Mouse (Mus musculus) adrenal gland, adult 8-10 months (tissue): ENCODE data around the gene Ror2. TPM values are rescaled to one million over a fixed set of nuclear protein-coding genes. Genes with fewer than 3 reads are reported as not detected.
A peak's percentile ranks its signal among the peaks of the same experiment; 100 is the strongest.
"Not testable (repeated sequence)": the region's sequence is repeated elsewhere in the genome, so short reads cannot be mapped to it uniquely, and the experiment has no call there.

Experiments
- DNase-seq: peaks from one replicate; pipeline ENCODE4 v3.0.0; 2022
- total RNA-seq, 4 experiments: library from RNA; stranded (reverse); gene quantifications; 2 replicates each; pipeline ENCODE4 v1.2.4; 2022

Ror2 gene
- total RNA-seq: 1 to 10 TPM; 6.0 to 9.0 (median 6.8) TPM

DNA sequence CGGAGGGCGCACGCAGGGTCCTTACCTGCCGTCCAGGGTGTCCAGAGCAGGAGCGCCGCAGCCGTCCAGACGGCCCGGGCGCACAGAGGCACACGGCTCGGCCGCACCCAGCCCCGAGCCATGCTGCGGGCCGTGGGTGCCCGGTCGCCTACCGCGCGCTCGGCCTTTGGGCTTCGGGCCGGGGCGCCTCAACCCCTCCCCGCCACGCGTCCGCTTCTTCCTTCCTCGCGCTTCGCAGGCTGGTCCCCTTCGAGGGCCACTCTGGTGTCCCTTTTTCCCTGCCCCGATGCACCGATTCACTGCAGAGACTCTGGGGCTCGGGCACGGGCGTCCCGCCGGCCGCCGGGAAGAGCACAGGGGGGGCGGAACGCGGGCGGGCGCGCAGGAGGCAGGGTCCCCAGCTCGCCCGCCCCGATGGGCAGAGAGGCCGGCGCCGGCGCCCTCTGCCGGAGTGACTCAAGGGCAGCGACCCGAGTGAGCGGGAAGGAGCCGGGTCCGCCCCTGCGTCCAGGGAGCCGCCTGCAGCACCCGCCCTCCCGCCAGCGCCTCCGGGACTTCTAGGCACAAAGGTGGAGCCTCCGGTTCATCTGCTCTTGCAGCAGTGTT is at the start of gene Ror2:
Gene Ror2 (minus strand): TSS at position 369 of the 606 bp plus-strand sequence.
- no peak for DNase-seq

- DNase-seq: no peak
Observed at GRCm38 (mm10) chr13:53333769-53334168, 47.8 kb upstream of the Ror2 start.

GRCm38 (mm10) chr13:53330246-53330645 is 44.3 kb upstream of the Ror2 start:
- DNase-seq: peak; percentile 35

GRCm38 (mm10) chr13:53325531-53325930 is 39.6 kb upstream of the Ror2 start:
- DNase-seq: no peak

- DNase-seq: no peak
Observed at GRCm38 (mm10) chr13:53323661-53324060, 37.7 kb upstream of the Ror2 start.

DNA sequence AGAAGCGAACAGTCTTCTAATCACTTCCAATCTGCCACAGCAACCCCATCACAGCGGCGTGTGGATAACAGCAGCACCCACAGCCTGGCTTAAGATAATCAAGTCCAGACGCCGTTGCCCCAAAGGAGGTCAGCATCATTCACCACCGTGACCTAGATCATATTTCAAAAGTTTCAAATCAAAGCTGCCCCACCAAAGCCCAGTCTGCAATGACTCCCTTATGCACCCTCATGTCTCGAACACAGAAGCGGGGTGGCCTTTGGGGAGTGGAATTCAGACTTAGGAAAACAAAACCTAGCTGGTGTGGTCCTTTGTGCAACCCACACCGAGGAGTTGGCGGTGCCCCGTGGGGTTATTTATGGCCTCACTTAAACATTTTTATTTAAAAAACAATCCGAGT is 35.0 kb upstream of the Ror2 start:
- no peak for DNase-seq

GRCm38 (mm10) chr13:53316515-53317295 is 30.8 kb upstream of the Ror2 start:
- DNase-seq: no peak

DNA sequence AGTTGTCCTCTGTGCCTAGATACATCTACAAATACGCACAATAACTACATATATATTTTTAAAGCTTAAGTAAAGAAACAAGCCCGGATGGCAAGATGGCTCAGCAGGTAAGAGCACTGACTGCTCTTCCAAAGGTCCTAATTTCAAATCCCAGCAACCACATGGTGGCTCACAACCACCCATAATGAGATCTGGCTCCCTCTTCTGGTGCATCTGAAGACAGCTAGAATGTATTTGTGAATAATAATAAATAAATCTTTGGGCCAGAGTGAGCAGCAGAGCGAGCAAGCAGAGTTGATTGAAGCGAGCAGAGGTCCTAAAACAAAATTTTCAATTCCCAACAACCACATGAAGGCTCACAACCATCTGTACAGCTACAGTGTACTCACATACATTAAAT is 29.8 kb upstream of the Ror2 start:
- not testable (repeated sequence) for DNase-seq

- DNase-seq: no peak
Observed at GRCm38 (mm10) chr13:53310442-53310841, 24.5 kb upstream of the Ror2 start.

DNA sequence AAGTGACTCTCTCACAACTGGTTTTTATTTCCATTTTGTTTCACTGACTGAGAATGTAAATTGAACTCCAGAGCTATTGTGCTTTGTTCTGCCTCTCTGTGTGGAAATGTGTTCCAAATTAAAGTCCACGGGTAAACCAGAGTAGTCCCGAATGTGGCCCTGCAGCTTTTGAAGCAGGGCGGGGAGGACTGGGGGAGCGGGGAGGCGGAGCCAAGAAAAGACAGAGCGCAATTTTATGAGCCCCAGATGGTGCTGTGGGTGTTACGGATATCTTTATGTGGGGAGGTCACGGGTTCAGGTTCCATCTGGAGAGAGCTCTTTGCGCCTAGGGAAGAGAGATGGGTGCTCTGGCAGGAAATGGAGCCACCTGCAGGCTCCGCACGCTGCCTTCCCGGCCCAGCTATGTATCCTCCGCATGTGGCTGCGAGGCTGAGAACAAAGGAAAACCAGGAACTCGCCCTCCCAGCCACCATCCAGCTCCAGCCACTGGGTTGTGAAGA is 23.8 kb upstream of the Ror2 start:
- no peak for DNase-seq

DNA sequence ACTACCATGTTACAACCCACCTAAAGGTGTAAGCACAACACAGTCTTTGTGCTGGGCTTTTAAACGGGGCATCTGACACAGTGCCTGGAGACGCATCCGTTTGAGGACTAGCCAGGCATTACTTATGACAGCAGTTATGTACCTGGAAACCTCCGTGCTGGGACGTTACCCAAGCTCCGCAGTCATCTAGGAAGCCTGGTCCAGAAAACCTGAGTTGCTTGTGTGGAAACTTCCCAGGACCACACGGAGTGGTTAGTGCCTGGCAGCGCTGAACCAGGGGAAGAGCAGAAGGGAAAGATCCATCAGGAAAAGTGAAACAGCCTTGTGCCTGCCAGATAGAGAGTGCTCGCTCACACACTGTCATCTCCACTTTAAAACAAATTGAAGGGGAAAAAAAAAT is 23.2 kb upstream of the Ror2 start:
- DNase-seq: no peak

DNA sequence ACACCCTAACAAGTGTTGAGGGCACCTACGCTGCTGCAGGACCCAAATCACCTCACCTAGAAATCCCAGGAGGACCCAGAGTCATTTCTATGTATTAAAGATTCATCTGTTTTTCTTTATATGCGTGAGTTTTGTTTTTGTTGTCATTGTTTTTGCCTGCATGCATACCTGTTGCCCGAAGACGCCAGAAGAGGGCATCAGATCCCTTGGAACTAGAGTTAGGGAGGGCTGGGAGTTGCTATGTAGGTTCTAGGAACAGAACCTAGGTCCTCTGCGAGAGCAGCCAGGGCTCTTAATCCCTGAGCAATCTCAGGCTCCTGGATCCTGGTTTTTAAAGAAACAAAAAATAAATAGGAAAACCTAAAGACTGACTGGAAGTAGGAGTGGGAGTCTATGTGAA is 20.9 kb upstream of the Ror2 start:
- DNase-seq: no peak

- DNase-seq: no peak
Observed at GRCm38 (mm10) chr13:53305256-53305655, 19.3 kb upstream of the Ror2 start.

GRCm38 (mm10) chr13:53302688-53303087 is 16.8 kb upstream of the Ror2 start:
- DNase-seq: no peak

- no peak for DNase-seq
Observed at GRCm38 (mm10) chr13:53293065-53293464, 7.1 kb upstream of the Ror2 start.

GRCm38 (mm10) chr13:53292244-53292643 is 6.3 kb upstream of the Ror2 start:
- DNase-seq: no peak

DNA sequence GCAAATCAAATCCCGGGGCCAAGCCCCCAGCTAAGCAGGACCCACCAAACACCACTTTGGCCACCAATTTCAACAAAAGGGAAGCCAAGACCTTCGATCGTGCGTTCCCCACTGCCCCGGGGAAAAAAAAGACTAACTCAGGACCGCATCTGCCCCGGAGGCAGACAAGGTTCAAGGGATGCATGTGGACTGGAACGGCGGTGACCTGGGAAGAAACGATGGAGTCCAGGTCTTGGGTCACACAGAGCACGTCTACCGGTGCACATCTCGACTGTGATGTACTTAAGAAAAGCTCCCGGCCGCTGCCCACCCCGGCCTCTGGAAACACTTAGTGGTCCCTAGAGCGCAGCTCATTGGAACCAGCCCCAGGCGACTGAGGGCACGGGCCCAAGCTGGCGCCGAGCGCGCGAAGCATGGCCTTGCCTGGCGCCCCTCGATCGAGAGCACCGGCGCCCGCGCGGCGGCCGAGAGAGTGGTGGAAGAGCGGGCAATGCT is 616 bp downstream of the Ror2 start:
- DNase-seq: no peak

DNA sequence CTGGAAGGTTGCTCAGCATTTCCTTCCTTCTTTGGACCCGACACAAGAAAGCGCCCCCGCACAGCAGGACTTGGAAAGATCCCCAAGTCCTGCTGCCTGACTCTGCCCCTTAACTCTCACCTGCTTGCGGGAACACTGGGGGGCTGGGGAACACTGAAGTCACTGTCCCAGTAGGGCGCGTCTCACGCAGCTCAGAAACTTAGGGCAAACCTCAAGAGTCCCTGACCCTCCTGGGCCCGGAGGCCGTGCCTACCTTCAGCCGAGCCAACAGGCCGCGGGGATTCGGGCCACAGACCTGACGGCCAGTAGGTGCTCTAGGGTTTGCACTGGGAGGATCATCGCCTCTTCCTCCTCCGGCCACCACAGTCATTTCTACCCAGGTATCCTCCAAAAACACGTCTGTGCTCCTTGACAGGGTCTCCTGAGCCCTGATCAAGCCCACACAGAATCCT is 1.2 kb downstream of the Ror2 start:
- no peak for DNase-seq

DNA sequence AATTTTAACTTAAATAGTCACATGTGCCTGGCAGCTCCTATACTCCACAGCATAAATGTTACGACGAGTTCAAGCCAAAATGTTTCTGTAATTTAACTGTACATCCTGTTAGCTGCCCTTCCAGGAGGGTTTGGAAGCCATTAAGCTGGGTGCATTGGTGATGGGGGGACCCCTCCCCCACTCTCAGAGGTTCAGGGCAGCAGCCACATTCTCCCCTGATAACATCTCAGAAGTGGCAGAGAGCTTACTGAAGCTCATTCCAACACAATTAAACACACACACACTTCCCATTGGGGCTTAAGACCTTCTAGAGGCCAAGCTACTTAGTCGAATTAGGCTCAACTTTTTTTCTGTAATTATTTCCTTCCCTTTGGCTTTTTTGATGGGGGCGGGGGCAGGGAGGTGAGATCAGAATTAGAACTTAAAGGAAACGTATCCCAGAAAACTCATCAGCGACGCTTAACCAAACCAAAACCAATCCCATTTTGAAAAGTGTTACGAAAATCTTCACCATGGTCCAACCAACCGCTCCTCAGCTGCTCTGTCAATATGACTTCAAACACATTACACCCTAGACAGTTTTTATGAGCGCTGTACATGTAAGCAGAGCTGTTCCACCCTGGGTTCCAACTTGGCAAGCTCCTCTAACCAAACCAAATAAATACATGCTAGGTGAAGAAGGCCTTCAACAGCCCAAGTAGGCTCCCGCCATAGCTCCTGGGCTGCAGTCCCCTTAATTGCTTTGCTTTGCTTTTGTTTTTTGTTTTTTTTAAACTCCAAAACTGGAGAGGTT is 4.1 kb downstream of the Ror2 start:
- no peak for DNase-seq

DNA sequence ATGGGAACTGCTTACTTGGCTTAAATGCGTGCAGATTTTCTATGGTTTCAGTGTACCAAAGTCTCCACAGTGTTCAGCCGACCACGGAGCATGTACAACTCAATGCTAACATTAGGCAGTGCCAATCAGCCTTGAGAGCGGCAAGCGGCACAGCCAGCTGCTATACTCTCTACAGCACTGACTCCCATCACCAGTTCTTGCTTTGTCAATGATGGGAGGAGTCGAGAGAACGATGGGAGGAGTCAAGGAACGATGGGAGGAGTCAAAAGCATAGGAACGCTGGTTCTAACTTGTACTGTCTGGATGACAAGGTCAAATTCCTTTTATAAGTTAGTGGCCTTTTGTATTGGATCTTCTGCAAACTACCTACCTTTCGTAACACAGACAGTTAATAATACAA is 7.0 kb downstream of the Ror2 start:
- DNase-seq: no peak

DNA sequence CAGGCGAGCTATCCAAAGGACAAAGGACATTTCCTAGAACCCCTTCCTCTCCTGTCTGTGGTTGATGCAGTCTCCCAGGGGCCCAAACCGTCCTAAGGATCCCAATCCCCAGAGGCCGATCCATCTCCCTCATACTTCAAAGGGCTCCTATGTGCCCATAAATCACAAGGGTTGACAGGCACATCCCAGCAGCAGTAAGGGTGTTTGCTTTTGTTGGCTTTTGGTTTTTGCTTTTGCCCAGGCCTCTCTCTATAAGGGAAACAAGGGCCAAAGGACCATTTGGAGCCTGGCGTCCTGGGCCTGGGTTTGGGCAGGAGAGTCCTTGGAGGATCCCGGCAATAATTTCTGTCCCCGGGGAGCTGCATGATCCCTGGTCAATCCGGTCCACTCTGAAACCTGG is 9.5 kb downstream of the Ror2 start:
- no peak for DNase-seq

DNA sequence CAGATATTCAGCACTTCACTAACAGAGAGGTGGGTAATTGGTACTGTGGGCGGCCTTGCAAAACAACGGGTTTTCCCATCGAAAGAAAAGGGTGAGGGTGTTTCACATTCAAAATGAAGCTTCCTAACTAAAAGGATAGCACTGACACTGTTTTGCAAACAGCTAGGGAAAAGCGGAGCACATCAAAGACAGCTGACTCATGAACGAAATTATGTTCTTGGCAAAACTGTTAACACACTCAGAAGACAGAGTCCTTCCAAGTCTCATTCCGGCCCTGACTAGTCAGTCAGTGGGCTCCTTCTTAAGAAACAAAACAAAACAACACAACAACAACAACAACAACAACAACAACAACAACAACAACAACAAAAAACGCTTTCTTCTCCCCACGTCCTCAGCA is 10.1 kb downstream of the Ror2 start:
- no peak for DNase-seq

- DNase-seq: no peak
Observed at GRCm38 (mm10) chr13:53274771-53275170, 11.2 kb downstream of the Ror2 start.
